Mouse (Mus musculus) splenic B cell, adult 2 months (primary cell): Measurements from ENCODE around the gene Frrs1.

Experiments used
- DNase-seq: peaks from one replicate; pipeline ENCODE4 v3.0.0-alpha.2; 2011; ENCODE audit warnings: low read depth, low spot score
- H3K27me3 ChIP-seq: 2 replicates; pipeline ENCODE4 v1.6.1; 2012; ENCODE audit warnings: mild to moderate bottlenecking, low read length, moderate library complexity, mixed read lengths; ENCODE audit not compliant: control insufficient read depth, poor library complexity, insufficient read depth, severe bottlenecking
- H3K36me3 ChIP-seq: 2 replicates; pipeline ENCODE4 v1.6.1; 2012; ENCODE audit warnings: mild to moderate bottlenecking, low read length, moderate library complexity, mixed read lengths; ENCODE audit not compliant: control insufficient read depth, poor library complexity, insufficient read depth, severe bottlenecking

Frrs1 gene

DNA sequence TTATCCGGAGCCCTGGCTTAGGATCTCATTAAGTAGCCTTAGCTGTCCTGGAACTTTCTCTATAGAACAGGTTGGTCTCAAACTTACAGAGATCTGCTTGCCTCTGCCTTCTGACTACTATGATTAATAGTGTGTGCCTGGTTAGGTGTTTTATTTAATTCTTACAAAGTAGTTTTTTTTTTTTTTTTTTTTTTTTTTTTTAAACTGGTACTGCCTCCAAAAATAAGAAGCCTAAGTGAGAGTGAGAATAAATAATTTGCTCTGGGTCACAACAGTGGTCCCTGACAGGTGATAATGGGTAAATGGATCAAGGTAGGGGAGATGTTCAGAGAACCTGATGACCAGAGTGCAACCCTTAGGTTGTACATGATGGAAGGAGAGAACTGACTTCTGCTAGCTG is 3.4 kb downstream of the Frrs1 start:
- no peak for DNase-seq
- Histone ChIP-seq H3K27me3 (no peaks in the 10 kb centered on the region), H3K36me3 (no peaks in the 10 kb centered on the region)

DNA sequence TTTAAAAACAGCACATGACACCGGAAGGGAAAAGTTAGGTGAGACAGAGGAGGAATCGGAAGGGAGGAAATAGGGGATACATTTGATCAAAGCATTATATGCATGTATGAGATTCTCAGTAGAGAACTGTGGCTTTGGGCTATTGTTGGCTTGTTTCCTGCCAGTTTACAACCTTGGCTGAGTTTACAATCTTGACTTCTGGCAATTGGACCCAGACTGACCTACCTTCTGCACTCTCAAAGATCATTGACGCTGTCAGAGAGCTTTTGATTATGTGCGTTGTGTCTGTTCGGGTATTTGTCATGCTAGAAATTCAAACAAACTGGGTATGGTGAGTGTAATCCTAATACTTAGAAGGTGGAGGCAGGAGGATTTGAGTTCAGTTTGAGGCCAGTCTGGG is 5.2 kb downstream of the Frrs1 start:
- no peak for DNase-seq
- Histone ChIP-seq H3K27me3 (no peaks in the 10 kb centered on the region), H3K36me3 (no peaks in the 10 kb centered on the region)

DNA sequence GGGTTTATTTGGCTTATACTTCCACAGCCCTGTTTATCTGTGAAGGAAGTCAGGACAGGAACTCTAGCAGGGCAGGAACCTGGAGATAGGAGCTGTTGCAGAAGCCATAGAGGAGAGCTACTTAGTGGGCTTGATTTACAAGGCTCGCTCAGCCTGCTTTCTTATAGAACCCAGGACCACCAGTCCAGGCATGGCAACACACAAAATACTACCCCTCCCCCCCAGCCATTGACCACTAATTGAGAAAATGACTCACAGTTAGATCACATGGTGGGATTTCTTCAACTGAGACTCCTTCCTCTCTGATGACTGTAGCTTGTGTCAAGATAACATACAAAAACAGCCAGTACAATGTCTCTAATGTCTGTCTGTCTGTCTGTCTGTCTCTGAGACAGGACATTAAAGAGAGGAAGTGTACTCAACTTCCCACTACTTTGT is 6.0 kb downstream of the Frrs1 start:
- no peak for DNase-seq
- Histone ChIP-seq H3K36me3 (no peaks in the 10 kb centered on the region), H3K27me3 (no peaks in the 10 kb centered on the region)

DNA sequence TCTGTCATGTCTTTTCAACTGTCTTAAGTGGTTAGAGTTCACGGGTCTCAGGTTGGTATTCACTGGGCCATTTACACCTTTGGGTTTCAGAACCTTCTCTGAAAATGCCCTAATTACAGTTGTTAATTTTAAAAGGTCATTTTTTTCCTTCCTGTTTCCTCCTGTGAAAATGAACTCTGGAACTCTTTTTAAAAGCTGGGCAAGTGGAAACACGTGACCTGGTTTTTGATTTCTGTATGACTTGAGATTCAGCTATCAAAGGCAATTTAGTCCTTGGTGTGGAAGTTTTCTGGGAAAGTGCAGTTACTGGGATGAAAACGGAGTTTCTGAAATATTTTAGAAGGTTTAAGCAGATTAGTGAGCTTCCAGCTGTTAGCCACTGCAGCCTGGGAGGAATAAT is 11.1 kb downstream of the Frrs1 start:
- no peaks in the 10 kb centered on the region for H3K27me3 ChIP-seq
- no peaks in the 10 kb centered on the region for H3K36me3 ChIP-seq
- no peak for DNase-seq

DNA sequence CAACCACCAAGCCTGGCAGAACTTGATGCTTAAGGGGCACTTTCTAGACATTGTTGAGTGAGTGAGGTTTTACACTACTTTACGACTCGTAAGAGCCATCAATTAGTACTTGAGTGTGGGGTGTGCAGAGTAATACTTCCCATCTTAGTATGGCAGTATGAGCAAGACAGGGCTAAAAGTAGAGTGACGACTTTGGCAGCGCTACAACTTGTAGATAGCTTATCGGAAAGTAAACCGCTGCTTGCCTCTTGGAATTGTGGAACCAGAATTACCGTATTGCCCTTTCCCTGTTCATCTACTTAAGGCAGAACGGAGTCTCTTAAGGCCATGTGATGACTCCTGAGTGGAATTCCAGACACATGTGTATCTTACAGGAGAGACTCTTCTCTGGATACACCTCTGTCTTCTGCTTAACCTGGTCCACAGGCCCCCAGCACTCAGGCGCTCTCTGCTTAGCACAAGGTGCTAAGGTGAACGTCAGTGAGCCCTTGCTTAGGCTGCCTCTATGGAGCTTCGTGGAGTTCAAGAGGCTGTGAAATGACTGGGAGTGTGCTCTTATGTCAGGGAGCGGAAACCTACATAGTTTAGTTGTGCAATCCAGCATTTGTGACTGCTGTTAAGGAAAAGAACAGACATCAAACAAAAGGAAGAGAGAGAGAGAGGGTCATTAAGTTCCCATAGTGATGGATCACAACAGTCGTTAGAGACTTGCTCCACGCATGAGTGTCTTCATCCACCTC is 23.1 kb downstream of the Frrs1 start:
- no peaks in the 10 kb centered on the region; the same call in 1 of the 2 replicates for H3K36me3 ChIP-seq
- DNase-seq: no peak
- H3K27me3 ChIP-seq: no peaks in the 10 kb centered on the region

DNA sequence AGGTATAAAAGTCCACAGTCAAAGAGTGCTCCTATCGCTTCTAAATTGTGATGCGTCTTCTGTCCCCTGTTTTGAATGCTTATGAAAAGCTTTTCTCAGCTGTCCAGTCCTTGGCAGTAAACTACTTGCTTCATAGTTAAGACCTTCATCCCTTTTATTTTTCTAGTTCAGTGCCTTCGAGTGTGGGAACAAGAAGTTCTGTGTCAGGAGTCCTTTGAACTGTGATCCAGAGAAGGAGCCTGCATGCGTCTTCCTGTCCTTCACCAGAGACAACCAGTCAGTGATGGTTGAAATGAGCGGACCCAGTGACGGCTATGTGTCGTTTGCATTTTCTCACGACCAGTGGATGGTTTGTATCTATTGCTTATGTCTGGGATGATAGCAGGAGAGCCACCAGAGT is 25.7 kb downstream of the Frrs1 start:
- DNase-seq: no peak
- Histone ChIP-seq H3K36me3 (no peaks in the 10 kb centered on the region; the same call in 1 of the 2 replicates), H3K27me3 (no peaks in the 10 kb centered on the region)

DNA sequence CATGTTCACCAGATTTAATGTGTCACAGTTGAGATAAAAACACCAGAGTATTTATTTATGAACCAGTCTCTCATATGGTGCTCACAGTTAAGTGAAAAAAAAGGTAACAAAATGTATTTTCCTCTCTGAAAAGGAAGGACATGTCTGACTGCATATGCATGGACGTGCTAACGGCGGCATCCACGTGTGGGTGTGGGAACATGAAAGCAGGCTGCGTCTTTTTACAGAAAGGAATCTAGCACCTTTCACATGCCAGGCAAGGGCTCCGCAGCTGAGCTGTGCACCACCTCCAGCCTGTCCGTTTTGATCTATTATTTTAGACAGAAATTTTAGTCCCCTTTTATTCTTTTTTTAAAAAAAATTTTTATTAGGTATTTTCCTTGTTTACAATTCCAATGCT is 30.1 kb downstream of the Frrs1 start:
- no peaks in the 10 kb centered on the region; the same call in 1 of the 2 replicates for H3K36me3 ChIP-seq
- DNase-seq: no peak
- H3K27me3 ChIP-seq: no peaks in the 10 kb centered on the region

DNA sequence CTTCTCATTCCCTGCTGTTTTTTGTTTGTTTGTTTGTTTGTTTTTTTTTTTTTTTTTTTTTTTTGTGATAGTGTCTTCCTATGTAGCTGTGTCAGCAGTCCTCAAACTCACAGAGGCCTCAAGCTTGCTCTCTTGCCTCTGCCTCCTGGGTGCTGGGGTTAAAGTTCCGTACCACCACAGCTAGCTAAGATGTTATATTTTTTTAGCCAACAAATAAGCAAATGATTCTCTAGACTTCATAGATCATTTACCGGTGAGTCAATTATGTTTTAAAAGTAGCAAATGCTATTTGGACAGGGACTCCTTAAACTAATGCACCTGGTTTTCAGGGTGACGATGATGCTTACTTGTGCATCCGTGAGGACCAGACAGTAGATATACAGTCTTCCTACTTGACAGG is 31.3 kb downstream of the Frrs1 start:
- no peak for DNase-seq
- no peaks in the 10 kb centered on the region for H3K27me3 ChIP-seq
- no peaks in the 10 kb centered on the region for H3K36me3 ChIP-seq

DNA sequence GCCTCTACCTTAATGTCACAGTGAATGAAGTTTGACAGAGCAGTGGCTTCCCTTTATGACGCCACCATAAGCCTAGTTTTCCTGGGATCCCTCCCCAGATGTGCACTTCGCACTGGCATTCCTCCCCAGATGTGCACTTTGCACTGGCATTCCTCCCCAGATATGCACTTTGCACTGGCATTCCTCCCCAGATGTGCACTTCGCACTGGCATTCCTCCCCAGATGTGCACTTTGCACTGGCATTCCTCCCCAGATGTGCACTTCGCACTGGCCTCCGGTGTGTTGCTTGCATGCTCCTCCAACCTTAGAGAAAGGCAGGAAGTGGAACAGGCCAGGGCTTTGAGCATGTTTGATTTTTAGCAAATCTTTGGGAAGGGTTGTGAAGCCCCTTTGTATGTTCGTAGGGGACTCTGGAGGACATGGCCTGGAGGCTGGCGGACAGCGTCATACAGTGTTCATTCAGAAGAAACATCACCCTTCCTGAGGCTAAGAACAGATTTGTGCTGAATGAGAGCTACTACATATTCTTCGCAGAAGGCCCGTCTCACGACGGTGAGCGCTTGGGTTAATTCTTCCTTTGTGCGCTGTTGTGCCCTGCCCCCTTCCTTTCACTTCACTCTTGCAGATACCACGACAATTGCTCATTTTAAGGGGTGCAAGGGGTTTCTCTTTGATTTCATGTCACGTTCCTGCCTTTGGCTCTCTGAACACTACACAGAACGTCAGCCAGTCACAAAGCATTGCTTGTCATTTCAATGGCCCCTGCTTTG is 32.4 kb downstream of the Frrs1 start:
- no peaks in the 10 kb centered on the region for H3K27me3 ChIP-seq
- no peak for DNase-seq
- no peaks in the 10 kb centered on the region for H3K36me3 ChIP-seq

DNA sequence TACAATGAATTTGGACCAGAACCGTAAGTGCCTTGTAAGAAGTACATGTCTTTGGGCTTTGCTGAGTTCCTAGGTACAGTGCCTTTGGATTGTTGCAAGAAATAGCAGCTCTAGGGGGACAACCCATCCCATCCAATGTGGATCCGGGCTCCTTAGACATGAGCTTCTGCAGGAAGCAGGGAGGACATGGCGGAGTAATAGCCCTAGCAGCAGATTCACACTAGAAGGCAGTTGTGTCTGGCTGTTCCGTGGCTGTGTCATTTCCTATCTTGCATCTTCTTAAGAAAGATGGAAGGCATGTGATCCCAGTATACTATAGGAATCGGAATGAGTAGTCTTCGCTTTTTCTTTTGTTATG is 32.9 kb downstream of the Frrs1 start:
- no peaks in the 10 kb centered on the region for H3K36me3 ChIP-seq
- DNase-seq: no peak
- H3K27me3 ChIP-seq: no peaks in the 10 kb centered on the region

DNA sequence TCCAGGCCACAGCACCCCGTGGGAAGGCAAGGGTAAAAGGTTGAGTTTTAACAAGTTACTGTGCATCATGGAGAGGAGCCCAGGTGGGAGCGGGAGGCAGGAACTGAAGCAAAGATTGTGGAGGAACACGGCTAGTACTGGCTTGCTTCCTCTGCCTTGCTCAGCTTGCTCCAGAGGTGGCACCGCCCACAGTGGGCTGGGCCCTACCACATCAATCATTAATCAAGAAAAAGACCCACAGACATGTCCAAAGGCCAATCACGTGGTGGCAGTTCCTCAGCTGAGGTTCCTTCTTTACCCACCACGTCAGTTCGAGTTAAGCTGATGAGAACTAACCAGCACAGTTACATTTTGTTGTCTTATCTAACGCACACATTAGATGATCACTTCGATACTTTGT is 33.6 kb downstream of the Frrs1 start:
- H3K27me3 ChIP-seq: no peaks in the 10 kb centered on the region
- H3K36me3 ChIP-seq: no peaks in the 10 kb centered on the region
- DNase-seq: peak; percentile 3

DNA sequence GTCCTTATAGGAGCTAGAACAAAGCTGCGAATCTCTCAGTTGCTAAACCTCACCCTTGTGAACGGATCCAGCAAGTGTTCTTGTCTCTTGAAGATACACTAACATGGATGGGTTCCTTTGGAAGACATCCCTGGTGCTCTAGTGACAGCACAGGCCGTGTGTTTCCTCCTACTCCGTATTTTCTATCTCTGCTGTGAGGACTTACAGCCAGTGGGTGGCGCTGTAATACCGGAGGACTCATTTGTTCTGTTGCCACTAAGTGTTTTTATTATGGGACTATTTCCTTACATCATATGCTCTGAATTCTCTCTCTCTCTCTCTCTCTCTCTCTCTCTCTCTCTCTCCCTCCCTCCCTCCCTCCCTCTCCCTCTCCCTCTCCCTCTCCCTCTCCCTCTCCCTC is 44.9 kb downstream of the Frrs1 start:
- H3K27me3 ChIP-seq: no peaks in the 10 kb centered on the region
- no peaks in the 10 kb centered on the region for H3K36me3 ChIP-seq
- peak; percentile 2 for DNase-seq

DNA sequence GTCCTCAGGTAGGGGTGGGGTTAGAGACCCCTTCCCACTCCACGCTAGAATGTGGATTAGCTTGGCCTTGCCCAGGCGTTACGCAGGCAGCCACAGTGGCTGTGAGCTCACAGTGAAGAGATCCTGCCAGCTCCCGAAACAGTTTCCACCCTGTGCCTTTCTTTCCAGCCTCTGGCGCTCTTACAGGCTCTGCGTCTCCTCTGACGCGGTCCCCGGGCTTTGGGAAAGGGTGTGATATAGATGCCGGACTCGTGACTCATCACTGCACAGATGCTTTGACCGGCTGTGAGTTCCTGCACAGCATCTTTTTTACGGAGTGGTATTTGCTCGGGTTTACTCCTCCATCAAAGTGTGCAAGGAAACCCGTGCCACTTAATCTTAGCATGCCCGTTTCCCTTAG is 46.6 kb downstream of the Frrs1 start:
- Histone ChIP-seq H3K36me3 (no peaks in the 10 kb centered on the region), H3K27me3 (no peaks in the 10 kb centered on the region)
- DNase-seq: no peak

DNA sequence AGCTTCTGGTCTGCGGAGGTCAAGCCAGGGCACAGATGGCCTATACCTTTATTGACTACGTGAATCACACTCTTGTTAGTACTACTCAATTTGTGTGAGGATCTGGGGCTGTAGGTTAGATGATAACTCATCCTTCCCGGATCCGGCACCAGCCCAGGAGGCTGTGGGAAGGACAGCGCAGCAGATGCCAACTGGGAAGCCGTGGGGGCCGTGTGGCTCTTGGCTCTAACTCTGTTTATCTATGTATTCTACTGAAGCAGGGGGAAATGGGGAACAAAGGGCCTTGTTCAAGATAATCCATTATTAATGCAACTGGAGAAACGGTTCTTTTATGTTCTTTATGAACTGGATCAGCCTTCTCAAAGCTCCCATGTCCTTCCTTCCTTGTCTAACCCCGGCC is 47.3 kb downstream of the Frrs1 start:
- no peaks in the 10 kb centered on the region for H3K36me3 ChIP-seq
- no peak for DNase-seq

DNA sequence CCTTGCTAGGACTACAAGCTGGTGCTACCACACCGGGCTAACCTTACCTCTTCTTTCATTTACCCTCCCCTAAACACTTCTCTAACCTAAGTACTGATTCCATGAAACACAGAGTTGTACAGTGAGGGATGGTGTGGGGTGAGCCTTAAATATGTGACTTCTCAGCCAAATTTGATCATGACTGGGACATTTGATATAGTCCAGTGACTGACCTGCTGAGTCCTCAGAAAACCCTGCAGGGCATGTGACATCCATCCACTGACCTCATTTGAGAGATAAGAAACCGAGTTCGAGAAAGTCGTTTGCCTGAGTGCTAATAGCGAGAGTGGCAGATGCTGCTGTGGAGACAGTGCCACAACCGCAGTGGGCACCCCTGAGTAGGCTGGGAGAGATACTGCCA is 55.1 kb downstream of the Frrs1 start:
- DNase-seq: no peak
- Histone ChIP-seq H3K27me3 (no peaks in the 10 kb centered on the region), H3K36me3 (no peaks in the 10 kb centered on the region)

More for the DNA sequence above, 47.3 kb downstream of the Frrs1 start:
- H3K27me3 ChIP-seq: no peaks in the 10 kb centered on the region
